Mouse (Mus musculus): ENCODE measurements at regions not wholly inside any gene's neighbourhood (a gene's known extent, or its start where the extent isn't known, plus 50 kb on each side); places are given as distances from the start of the nearest gene placed in this dataset.

DNA sequence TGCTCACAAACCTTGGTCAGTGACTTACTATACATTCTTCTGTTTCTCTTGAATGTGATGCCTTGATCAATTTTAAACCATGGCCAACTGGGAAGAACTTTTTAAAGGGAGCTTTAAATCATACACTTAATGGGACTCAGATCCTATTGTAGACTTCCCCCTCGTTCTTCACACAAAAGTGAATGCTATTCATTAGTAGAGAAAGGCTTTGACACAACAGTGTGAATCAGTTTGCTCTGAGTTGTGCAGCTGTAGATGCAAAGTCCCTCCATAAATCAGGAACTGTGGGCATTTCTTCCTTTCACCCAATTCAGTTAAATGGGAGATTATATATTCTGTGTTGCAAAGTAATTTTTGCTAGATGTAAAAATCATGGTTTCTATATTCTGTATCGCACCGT is 831.6 kb upstream of the Epha7 start:
- no peak for TF ChIP-seq CTCF (IDR thresholded peaks at IDR 0.05)

DNA sequence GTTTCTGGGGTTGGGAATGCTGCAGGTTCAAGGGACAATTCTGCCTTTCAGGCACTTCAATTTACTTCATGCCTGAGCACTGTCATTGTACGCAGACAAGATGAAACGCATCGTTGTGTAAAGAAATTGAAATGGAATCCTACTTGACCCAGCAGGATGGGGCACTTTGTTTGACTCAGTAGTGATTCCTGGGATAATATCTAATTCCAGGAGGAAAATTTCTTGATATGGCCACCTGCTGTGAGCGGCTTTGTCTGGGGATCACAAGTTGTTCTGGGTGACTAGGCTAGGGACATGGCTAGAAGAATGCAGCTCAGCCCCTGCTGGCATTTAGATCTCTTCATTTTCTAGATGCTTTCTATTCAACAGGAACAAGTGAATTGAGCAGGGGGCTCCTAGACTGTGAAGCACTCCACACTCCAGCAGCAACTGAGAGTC is 824.9 kb upstream of the Epha7 start:
- DNase-seq (ENCODE audit: extremely low spot score in 1 of 2, low spot score in 2 of 2), result no peak
- Histone ChIP-seq H3K27ac (no peak overlapping the region), H3K4me3 (no peak overlapping the region)
- intact Hi-C loops (cut with DNase I), result no loop called here
- no peak for TF ChIP-seq CTCF (IDR thresholded peaks at IDR 0.05)

More for the DNA sequence above, 831.6 kb upstream of the Epha7 start:
- no peak overlapping the region for H3K4me3 ChIP-seq
- DNase-seq (ENCODE audit: extremely low spot score in 1 of 2, low spot score in 2 of 2), result no peak
- intact Hi-C loops (cut with DNase I), result no loop called here
- no peak overlapping the region for H3K27ac ChIP-seq

DNA sequence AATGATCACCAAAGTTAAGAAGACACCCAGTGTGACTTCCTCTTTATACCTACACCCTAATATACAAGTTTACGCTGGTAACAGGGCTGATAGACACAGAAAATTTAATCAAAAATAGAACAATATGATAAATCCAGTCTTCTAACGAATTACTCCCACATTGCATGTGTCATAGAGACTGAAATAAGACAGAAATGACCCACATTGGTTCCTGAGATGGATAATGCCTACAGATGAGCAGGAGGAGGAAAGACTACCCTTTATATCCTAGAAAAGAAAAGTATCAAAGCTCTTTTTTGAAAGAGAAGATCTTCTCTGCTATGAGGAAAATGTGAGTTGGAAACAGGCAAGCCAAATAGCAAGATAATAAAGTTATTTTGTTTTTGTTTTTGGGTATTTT is 818.5 kb upstream of the Epha7 start:
- H3K27ac ChIP-seq, result no peak overlapping the region
- no peak for DNase-seq (ENCODE audit: extremely low spot score in 1 of 2, low spot score in 2 of 2)
- TF ChIP-seq CTCF (IDR thresholded peaks at IDR 0.05), result no peak
- H3K4me3 ChIP-seq, result no peak overlapping the region
- intact Hi-C loops (cut with DNase I), result loop anchor here (10.0 kb wide), 2 partner anchors 300 to 710 kb away; no protein-coding TSS in a partner anchor

DNA sequence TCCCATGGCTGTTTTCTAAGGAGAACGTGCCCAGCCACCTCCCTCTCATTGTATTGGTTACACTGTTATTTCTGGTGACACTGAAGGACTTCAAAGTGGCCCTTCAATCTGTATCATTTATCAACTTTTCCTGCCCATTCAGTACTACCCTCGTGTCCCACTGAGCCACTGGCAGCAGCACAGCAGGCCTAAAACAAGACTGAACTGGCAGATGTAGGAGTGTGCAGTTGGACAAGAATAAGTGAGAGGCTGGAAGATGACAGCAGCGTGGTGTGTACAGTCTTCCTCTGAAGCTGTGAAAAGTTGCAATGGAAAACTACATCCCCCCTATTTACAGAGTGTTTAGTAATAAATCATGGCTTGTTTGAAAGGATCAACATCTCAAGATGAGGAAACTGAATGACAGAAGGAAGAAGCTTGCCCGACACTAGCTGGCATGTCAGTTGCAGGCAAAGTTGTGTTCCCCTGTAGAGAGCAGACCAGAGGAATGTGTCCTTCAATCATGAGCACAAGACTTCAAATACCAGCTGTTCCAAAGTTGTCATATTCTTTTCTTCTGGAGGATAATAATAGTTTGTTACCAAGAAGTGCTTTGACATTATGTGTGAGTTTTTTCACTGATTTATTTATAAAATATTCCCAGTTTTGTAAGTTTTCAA is 811.0 kb upstream of the Epha7 start:
- no peak overlapping the region for H3K4me3 ChIP-seq
- H3K27ac ChIP-seq, result no peak overlapping the region
- TF ChIP-seq CTCF (IDR thresholded peaks at IDR 0.05), result no peak
- no peak for DNase-seq (ENCODE audit: extremely low spot score in 1 of 2, low spot score in 2 of 2)
- intact Hi-C loops (cut with DNase I), result no loop called here
